Comparison of ENCODE assay signal across 22 mouse cellular contexts in the genomic region with DNA sequence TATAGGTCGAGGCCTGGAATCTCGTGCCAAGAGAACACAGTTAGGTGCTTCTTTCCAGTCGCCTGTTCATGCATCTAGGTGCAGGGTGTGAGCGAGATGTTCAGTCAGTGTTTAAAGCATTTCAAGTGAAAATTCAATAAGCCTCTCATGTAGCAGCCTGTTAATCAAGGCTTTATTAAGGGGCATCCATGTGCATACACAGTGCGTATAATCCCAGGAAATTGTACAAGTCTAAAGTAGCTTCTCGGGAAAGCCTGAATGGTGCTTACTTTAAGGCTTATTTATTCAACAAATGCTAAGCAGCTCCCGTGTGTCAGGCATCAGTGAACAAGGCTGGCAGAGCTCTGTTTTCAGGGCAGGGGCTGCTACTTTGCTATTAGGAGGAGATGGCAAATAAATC.
"Had no signal": no experiment of that assay in that cellular context is flagged by ENCODE, and none has a peak within 500 bp of the region (broad histone marks: within the 10 kb centered on the region; RNA-seq: fewer than 3 reads in every experiment).

No protein-coding gene starts in this region.

- ATAC-seq: intestine, postnatal 0 days; liver, postnatal 0 days; lung, postnatal 0 days; midbrain, embryonic 15.5 days had no signal

- H3K4me2 ChIP-seq: limb, embryonic 12.5 days; limb, embryonic 15.5 days; liver, embryonic 11.5 days; lung, embryonic 14.5 days; midbrain, embryonic 15.5 days had no signal

- H3K9ac ChIP-seq: limb, embryonic 12.5 days; limb, embryonic 15.5 days; liver, embryonic 14.5 days; liver, postnatal 0 days; lung, embryonic 14.5 days; midbrain, embryonic 15.5 days had no signal

- DNase-seq: kidney, adult 2 months; kidney, postnatal 10 days; kidney, postnatal 4 days; left cerebral cortex, postnatal 4 days; liver, postnatal 0 days; lung, embryonic 14.5 days; right cerebral cortex, adult 18-20 months; right cerebral cortex, postnatal 14 days; right cerebral cortex, postnatal 4 days; thymus, adult 2 months; thymus, postnatal 14 days; thymus, postnatal 4 days had no signal

- H3K27me3 ChIP-seq: limb, embryonic 12.5 days; limb, embryonic 15.5 days; midbrain, embryonic 15.5 days had no signal

- H3K36me3 ChIP-seq: limb, embryonic 12.5 days; limb, embryonic 15.5 days; midbrain, embryonic 15.5 days had no signal

- H3K27ac ChIP-seq: limb, embryonic 12.5 days; limb, embryonic 15.5 days; liver, embryonic 14.5 days; macrophage; midbrain, embryonic 15.5 days; stomach, postnatal 0 days had no signal

- H3K9me3 ChIP-seq: limb, embryonic 12.5 days; limb, embryonic 15.5 days; midbrain, embryonic 15.5 days had no signal

- H3K4me3 ChIP-seq: limb, embryonic 12.5 days; limb, embryonic 15.5 days; midbrain, embryonic 15.5 days; myocyte had no signal
